Mouse (Mus musculus): Measurements from ENCODE around the gene Spata18. TPM values are rescaled to one million over a fixed set of nuclear protein-coding genes. Genes with fewer than 3 reads are reported as not detected.
A peak's percentile ranks its signal among the peaks of the same experiment; 100 is the strongest.

Spata18 gene
- total RNA-seq, 2 experiments from 2014 or later: 0.23 to 0.42 TPM

- DNase-seq (ENCODE audit: low spot score in 2 of 2): peak; percentile 87 to 88
- intact Hi-C loops (cut with DNase I): no loop called here
These were observed 3.8 kb upstream of the Spata18 start, which contains the start of gene Sgcb for GRCm38 (mm10) chr5:73647261-73647900. Gene Sgcb (minus strand): TSS chr5:73647790.

DNA sequence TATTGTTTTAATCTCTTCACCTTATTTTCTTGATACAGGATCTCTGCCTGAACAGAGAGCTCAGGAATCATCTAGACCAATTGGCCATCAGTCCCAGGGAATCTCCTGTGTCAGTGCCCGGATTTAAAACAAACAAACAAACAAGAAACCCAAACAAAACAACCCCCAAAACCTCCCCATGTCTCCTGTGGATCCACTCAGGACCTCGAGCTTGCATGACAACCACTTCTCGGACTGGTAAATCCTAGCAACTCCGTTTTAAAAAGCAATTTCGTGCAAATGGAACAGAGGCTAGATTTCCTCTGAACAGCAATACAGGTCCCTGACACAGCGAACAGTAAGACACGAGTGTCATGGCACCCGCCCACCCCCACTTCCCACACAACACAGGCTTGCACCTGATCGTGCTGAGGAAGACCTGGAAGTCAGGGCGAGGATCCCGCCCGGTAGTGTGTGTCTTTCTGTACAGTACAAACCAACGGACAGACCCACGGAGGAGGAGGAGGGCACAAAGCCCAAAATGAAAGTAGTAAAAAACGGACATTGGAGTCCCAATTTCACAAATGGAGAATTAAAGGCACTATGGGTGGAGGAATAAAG, 714 bp upstream of the Spata18 start:
- intact Hi-C loops (cut with DNase I): loop anchor here (10.0 kb wide), 1 partner anchor 1504 kb away; the partner anchor contains the start of gene Pdgfra
- no peak for DNase-seq (ENCODE audit: low spot score in 2 of 2)

- DNase-seq (ENCODE audit: low spot score in 2 of 2): no peak
- intact Hi-C loops (cut with DNase I): loop anchor here (10.0 kb wide), 1 partner anchor 1503 kb away; the partner anchor contains the start of gene Pdgfra
These were observed 649 bp downstream of the Spata18 start for GRCm38 (mm10) chr5:73651855-73652201.

DNA sequence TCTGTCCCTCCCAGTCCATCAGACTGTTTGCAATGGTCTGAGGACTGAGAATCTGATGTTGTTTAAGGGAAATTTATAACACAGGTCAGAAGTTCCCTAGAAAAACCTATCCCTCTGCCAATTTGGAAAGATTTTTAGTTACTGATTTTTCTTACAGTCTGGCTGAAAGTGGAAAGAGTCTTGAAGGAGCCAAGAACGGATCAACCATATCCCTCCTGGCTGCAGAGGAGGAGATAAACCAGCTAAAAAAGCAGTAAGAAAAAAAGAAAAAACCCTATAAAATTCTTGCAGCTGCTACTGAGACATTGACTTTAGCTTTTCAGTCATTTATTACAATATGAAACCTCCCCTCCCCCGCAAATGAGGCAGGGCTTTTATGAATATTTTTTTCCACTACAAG, 15.5 kb downstream of the Spata18 start:
- DNase-seq (ENCODE audit: low spot score in 2 of 2): no peak
- intact Hi-C loops (cut with DNase I): no loop called here

- intact Hi-C loops (cut with DNase I): no loop called here
- DNase-seq (ENCODE audit: low spot score in 2 of 2): no peak
These were observed 16.7 kb downstream of the Spata18 start for GRCm38 (mm10) chr5:73667877-73668276.

DNA sequence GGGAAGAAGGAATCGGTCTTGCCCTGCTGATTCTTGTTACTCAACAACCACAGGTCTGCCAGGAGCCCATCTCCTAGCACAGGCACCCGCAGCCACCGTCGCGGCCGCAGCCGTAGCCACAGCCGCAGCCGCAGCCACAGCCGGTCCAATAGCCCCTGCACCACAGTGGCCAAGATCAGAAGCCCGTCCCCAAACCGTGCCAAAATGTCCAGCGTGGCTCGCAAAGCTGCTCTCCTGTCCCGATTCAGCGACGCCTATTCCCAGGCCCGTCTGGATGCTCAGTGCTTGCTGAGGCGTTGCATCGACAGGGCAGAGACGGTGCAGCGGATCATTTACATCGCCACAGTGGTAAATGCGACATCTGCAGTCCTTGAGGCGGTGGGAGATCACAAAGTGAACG, 18.2 kb downstream of the Spata18 start:
- no peak for DNase-seq (ENCODE audit: low spot score in 2 of 2)
- intact Hi-C loops (cut with DNase I): no loop called here

DNA sequence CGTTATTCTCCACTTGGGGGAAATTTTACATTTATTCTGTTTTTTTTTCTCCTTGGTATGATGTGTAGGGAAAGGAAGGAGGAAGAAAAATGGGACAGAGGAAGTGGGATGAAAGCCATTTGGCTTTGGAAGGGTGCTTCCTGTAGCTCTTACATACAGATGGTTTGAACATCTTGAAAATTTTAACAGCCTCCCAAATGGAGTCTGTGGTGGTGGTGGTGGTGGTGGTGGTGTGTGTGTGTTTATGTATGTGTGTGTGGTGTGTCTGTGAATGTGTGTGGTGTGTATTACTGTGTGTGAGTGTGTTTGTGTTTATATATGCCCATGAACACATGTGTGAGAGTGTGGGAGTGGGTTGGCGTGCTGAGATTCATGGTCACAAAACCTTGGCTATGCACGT, 24.4 kb downstream of the Spata18 start:
- intact Hi-C loops (cut with DNase I): no loop called here
- no peak for DNase-seq (ENCODE audit: low spot score in 2 of 2)

DNA sequence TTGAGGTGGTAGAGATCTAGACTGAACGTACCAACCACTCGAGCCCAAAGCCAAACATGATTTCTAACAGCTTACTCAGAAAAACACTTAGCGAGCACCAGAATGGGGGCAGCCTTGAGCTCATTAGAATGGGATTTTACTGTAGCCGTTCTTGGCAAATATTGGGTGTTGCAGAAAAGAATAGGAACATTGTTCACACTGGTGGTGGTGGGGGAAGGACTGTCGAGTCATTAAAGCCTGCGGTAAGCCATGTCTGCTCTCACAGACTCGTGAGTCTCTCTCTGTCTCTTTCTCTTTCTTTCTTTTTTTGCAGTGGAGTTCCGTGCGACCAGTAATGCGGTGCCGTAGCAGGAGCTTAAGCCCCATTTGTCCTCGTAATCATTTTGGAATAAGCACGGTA, 25.4 kb downstream of the Spata18 start:
- intact Hi-C loops (cut with DNase I): no loop called here
- peak in 1 of 2 experiments; percentile 8 for DNase-seq (ENCODE audit: low spot score in 2 of 2)

- intact Hi-C loops (cut with DNase I): loop anchor here (10.0 kb wide), 2 partner anchors 172 to 1272 kb away; no protein-coding TSS in a partner anchor
- no peak for DNase-seq (ENCODE audit: low spot score in 2 of 2)
These were observed 32.0 kb downstream of the Spata18 start for GRCm38 (mm10) chr5:73683221-73683620.

DNA sequence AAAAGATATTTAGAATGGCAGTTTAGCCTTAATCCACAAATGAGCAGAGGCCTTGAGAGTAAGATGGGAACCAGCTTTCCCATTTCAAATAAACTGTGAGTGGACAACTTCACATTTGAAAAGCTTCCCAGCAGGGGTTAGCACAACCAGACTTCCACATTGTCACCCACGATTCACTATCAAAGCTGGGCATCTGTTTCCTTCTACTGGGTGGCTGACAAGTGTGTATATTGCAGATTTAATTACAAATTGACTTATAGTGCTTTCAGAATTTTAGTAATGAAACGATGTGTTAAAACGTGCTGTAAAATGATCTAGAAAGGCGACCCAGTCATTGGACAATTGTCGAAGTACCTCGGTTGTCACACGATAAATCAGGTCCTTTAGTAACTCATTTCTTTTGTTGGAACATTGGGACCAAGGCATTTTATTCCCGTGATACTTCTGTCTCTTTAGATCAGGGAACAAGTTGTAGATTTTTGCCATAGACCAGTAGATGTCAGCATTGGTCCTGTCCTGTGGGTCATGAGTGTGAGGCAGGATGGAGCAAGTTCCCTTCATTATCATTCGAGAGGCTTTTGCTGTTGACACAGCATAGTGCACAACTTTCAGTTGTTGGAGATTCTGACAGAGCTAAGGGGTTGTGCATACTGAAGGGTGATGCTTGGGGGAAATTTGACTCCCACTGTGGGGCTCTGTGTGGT, 32.7 kb downstream of the Spata18 start:
- intact Hi-C loops (cut with DNase I): loop anchor here (10.0 kb wide), 2 partner anchors 171 to 1271 kb away; no protein-coding TSS in a partner anchor
- no peak for DNase-seq (ENCODE audit: low spot score in 2 of 2)

DNA sequence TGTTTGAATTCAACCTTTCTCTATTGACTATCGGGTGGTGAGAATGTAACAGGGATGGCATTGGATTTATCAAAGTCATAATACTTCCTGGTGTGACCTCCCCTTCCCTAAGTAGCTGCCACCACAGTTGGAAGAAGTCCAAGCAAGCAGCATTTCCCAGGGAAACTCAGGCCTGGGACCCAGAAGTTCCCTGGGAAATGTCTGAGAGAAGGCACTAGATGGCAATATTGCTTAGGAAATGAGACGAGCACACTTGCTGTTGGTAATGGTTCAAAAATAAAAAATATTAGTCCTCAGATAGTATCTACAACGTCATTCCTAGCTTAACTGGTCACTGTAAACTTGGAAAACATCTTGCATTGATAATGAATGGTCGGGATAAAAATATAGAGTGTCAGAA, 35.0 kb downstream of the Spata18 start:
- intact Hi-C loops (cut with DNase I): loop anchor here (5.0 to 10.0 kb wide), 5 partner anchors 169 to 1471 kb away; no protein-coding TSS in a partner anchor

GRCm38 (mm10) chr5:73688576-73688975, 37.4 kb downstream of the Spata18 start:
- DNase-seq (ENCODE audit: low spot score in 2 of 2): no peak

More for the DNA sequence above, 35.0 kb downstream of the Spata18 start:
- no peak for DNase-seq (ENCODE audit: low spot score in 2 of 2)

DNA sequence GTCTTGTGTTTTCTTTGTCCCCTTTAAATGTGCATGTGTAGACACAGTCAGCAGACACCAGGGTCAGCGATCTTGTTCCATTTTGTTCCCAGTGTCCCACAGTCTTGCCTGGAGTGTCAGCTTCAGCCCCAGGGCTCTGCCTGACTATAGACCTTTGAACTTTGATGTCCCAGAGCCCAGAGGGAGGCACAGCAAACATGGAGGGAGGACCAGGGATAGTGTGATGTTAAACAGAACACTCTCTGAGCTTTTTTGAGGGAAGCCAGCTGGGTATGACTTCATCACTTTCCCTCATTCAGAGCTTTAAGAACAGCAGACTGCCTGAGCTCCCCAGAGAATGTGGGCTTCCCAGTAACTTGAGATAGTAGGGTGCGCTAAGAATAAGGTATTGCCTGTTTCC, 39.0 kb downstream of the Spata18 start:
- no peak for DNase-seq (ENCODE audit: low spot score in 2 of 2)
- intact Hi-C loops (cut with DNase I): no loop called here

More at GRCm38 (mm10) chr5:73688576-73688975, 37.4 kb downstream of the Spata18 start:
- intact Hi-C loops (cut with DNase I): loop anchor here (5.0 to 10.0 kb wide), 5 partner anchors 166 to 1469 kb away; no protein-coding TSS in a partner anchor

GRCm38 (mm10) chr5:73691723-73692520, 40.7 kb downstream of the Spata18 start:
- intact Hi-C loops (cut with DNase I): no loop called here

DNA sequence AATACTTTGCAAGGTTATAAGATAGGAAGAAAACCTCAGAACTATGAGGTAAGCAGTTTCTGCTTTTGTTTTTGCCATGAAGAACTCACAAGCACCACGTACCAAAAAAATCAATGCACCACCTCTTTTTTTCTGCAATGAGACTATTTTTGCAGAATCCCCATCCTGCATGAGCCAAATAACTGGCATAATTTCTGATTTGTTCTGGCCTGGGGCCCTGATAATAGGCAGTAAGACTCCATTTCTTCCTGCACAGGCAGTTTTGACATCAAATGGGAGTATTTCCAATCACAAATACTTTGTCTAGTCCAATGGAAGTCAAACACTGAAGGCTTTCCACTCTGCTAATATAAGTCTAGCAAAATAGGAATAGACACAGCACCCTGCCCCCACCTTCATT, 42.6 kb downstream of the Spata18 start:
- no peak for DNase-seq (ENCODE audit: low spot score in 2 of 2)
- intact Hi-C loops (cut with DNase I): no loop called here

More at GRCm38 (mm10) chr5:73691723-73692520, 40.7 kb downstream of the Spata18 start:
- no peak for DNase-seq (ENCODE audit: low spot score in 2 of 2)

GRCm38 (mm10) chr5:73694254-73695015, 43.3 kb downstream of the Spata18 start:
- intact Hi-C loops (cut with DNase I): no loop called here
- no peak for DNase-seq (ENCODE audit: low spot score in 2 of 2)

- no peak for DNase-seq (ENCODE audit: low spot score in 2 of 2)
These were observed 46.5 kb downstream of the Spata18 start for GRCm38 (mm10) chr5:73697700-73698099.

GRCm38 (mm10) chr5:73701063-73701890, 50.1 kb downstream of the Spata18 start:
- intact Hi-C loops (cut with DNase I): no loop called here
- no peak for DNase-seq (ENCODE audit: low spot score in 2 of 2)

More at GRCm38 (mm10) chr5:73697700-73698099, 46.5 kb downstream of the Spata18 start:
- intact Hi-C loops (cut with DNase I): no loop called here
